Mouse (Mus musculus): Measurements from ENCODE around the gene Lyrm2. TPM values are rescaled to one million over a fixed set of nuclear protein-coding genes. Genes with fewer than 3 reads are reported as not detected.

Gene Lyrm2
- 10 to 100 TPM; 42.5 to 44.3 TPM for total RNA-seq (2021)

DNA sequence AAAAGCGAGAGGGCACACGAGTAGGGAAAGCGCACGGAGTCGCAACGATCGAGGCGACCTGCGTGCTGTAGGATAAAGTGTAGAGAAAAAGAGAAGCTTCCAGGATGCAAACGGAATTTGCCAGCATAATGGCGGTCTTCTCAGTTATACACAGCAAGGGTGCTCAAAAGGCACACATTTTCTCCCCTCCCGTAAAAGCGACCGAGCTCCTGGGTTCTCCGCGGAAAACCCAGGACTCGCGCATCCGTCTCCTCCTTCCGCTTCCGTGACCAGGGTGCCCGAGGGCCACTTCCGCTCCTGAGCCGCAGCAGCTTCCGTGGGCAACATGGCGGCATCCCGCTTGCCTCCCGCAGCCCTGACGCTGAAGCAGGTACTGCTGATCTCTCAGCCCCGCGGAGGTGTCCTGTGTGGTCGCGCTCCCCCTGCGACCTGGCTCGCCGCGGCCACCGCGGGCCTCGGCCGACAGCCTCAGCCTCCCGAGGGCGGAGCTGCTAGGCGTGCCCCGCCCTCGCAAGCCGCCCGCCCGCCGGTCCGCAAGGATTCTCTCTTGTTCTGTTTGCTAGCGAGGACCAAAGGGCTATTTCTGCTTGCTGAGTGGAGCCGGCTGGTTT lies at the start of gene Lyrm2:
TSS of gene Lyrm2 (plus strand) at position 288 of the 611 bp plus-strand sequence.
- DNase-seq (ENCODE audit: extremely low spot score in 1 of 2, low spot score in 2 of 2), result peak; percentile 72 to 85
- intact Hi-C loops (cut with DNase I), result loop anchor here (2.0 kb wide), 1 partner anchor 151 kb away; the partner anchor contains the start of gene Ankrd6

DNA sequence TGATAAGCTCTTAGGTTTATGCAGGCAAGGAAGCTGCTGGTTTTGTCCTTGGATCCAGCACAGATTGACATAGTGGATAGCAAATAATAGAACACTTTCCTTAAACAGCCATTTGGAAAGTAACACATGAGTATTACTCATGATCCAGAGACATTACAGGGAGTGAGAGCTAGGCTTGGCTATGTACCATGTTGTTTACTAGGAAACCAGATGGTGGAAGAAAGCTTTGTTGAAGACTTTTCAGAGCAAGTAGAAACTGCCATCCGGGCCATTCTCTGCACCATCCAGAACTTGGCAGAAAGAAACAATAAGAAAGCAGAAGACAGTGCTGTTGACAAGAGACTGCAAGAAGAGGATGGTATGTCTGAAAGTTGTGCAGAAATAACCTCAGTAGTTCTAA lies 49.3 kb upstream of the Lyrm2 start:
- peak in 1 of 2 experiments; percentile 16 for DNase-seq (ENCODE audit: extremely low spot score in 1 of 2, low spot score in 2 of 2)
- intact Hi-C loops (cut with DNase I), result no loop called here

DNA sequence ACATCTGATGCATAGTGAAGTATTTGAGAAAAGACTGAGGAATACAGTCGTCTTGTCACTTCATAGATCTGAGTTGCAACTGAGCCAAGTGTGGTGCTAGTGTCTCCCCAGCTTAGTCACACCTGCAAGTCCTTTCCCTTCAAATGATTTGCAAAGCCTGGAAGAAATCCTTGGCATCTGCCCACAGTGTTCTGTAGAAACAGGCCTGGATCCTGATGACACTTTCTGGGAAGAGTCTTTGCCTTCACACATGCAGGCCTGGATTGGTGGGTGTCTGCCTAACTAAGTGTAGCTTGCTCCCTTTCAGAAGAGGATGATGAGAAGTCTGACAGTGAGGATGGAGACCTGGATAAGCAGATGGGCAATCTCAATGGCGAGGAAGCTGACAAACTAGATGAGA lies 42.6 kb upstream of the Lyrm2 start:
- intact Hi-C loops (cut with DNase I), result loop anchor here (5.0 kb wide), 1 partner anchor 40 kb away; no protein-coding TSS in a partner anchor
- peak in 1 of 2 experiments; percentile 34 for DNase-seq (ENCODE audit: extremely low spot score in 1 of 2, low spot score in 2 of 2)

DNA sequence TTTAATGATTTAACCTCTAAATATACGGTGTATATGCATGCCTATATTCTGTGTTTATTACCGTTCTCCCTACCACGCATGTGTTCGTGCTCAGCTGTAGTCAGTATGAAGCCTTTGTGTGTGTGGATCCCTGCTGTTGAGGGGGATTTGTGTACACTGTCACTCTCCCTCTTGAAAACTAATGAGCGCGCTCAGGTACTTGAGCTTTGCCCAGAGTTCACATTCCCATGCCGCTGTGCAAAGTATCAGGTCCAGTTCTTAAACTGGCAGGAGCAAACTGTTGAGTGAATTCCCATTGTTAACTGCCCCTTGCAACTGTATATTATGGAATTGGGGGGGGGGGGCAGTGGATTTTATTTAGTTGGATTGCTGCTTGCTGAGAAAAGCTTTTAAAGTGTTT lies 32.6 kb upstream of the Lyrm2 start:
- intact Hi-C loops (cut with DNase I), result loop anchor here (10.0 kb wide), 1 partner anchor 187 kb away; the partner anchor contains the start of gene Ankrd6

DNA sequence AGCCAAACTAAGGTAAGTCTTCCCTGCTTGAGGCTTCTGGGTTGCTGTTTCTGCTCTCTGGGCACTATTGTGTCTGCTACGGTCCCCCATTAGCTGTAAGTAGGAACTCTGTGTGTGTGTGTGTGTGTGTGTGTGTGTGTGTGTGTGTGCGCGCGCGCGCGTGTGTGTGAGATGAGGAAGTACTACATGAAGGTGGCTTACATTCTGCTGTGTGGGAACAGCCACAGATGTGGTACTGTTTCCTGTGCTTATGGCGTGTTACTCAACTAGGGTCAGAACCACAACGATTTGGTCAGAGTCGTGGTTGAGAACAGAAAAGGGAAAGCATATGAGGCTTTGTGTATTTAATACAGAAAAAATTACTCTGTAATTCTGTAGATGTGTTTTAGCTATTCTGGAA lies 32.0 kb upstream of the Lyrm2 start:
- no peak for DNase-seq (ENCODE audit: extremely low spot score in 1 of 2, low spot score in 2 of 2)
- intact Hi-C loops (cut with DNase I), result loop anchor here (10.0 kb wide), 1 partner anchor 187 kb away; the partner anchor contains the start of gene Ankrd6

More for the DNA sequence above, 32.6 kb upstream of the Lyrm2 start:
- no peak for DNase-seq (ENCODE audit: extremely low spot score in 1 of 2, low spot score in 2 of 2)

DNA sequence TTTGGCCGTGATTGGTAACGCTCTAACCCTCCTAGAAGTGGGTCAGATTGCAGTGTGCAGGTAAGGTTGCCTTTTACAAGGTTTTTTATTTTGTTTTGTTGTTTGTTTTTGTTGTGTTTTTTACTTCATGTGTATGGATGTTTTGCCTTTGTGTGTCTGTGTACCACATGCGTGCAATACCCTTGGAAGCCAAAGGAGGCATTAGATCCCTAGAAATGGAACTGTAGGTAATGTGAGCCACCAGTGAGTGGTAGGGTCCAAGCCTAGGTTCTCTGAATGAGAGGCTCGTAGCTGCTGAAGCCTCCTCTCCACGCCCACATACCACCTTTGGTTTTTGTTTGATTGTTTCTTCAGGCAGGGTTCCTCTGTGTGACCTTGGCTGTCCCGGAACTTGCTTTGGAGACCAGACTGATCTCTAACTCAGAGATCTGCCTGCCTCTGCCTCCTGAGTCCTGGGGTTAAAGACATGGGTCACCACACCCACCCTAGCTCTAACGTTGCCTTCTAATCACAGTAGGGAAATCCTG lies 29.7 kb upstream of the Lyrm2 start:
- no peak for DNase-seq (ENCODE audit: extremely low spot score in 1 of 2, low spot score in 2 of 2)
- intact Hi-C loops (cut with DNase I), result loop anchor here (10.0 kb wide), 1 partner anchor 344 kb away; no protein-coding TSS in a partner anchor

DNA sequence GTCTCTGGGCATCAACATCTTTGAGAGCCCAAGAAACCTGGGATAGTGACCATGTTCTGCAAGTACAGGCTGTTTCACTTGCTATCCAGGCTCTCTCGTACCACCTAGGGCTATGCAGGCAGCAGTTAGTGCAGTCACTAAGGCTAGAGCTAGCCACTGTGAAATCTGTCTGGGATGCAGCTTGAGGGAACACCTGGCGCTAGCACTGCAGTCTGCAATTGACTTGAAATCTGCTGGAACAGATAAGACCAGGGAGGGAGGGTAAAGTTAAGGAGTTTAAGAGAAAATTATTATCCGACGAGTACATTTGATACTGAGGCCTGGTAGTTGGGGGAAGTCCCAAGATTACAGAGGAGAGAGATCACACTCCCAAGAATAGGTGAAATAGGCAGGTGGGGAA lies 20.1 kb upstream of the Lyrm2 start:
- DNase-seq (ENCODE audit: extremely low spot score in 1 of 2, low spot score in 2 of 2), result no peak
- intact Hi-C loops (cut with DNase I), result loop anchor here (10.0 kb wide), 1 partner anchor 335 kb away; no protein-coding TSS in a partner anchor

DNA sequence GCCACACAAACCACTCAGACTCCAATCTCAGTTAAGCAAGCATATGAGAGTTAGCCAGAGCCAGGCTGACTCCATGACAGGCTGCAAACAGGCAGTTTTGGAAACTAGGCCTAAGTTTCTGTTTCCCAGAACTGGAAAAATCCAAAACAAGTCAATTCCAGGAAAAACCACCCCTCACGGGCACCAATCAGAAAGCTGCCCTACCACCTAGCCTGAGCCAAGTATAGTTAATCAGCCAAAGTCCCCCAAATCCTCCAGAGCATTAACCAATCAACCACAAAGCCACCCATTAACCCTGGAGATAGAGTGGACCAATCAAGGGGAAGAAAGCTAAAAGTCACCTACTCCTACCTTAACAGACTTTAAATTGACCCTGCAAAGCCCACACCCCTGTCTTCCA lies 12.9 kb upstream of the Lyrm2 start:
- DNase-seq (ENCODE audit: extremely low spot score in 1 of 2, low spot score in 2 of 2), result no peak
- intact Hi-C loops (cut with DNase I), result no loop called here

DNA sequence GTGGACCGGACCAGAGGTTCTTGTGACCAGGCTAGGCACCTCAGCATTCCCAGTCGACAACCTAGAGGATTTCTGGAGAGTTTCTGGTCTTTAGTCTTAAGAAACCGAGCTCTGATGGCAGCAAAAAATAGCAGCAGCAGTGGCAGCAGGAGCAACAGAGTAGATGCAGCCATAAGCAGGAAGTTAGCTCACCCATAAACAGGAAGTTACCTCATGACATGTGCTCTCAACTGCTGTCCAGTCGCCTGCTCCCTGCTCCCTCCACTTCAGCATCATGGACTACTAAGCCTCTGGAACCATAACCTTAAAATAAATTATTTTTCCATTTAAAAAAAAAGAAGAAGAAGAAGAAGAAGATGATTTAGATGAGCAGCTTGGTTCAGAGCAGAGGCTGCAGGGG lies 11.0 kb upstream of the Lyrm2 start:
- DNase-seq (ENCODE audit: extremely low spot score in 1 of 2, low spot score in 2 of 2), result no peak
- intact Hi-C loops (cut with DNase I), result no loop called here

DNA sequence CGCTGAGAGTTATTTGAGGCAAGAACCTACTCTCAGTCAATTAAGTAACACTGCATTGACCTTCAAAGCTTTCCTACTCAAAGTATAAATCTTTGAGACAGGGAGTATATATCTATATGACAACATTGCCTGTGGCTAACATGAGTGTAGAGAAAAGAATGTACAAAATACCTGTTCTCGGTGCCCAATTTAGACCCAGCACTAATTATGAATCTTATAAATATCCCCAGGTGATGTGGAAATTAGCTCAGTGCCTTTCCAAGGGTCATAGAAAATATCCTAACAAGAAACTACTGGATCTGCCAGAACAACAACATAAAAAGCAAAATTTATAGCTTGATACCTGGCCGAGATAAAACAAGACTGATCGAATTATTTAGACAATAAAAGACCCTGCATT lies 1.1 kb upstream of the Lyrm2 start:
- DNase-seq (ENCODE audit: extremely low spot score in 1 of 2, low spot score in 2 of 2), result no peak
- intact Hi-C loops (cut with DNase I), result no loop called here

DNA sequence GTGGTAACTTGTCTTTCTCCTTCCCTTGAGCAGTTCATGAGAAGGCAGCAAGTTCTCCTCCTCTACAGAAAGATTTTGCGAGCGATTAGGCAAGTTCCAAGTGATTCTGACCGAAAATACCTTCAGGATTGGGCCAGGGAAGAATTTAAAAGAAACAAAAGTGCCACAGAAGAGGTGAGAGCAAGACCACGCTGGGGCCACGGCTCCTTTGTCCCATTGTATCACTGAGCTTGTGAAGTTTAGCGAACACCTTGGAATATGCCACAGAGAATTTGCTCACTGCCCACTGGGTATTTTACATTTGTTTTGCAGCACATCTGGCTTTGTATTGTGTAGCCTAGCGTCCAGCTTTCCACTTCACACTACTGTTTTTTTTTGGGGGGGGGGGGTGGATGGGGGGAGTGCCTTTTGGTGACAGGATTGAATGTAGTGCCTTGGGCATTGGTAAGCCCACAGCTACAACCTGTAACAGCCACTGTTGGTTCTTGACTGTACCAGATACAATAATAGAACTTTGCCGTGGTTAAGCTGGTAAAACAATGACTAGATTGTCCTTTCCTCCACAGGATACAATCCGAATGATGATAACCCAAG lies 621 bp downstream of the Lyrm2 start:
- DNase-seq (ENCODE audit: extremely low spot score in 1 of 2, low spot score in 2 of 2), result no peak
- intact Hi-C loops (cut with DNase I), result loop anchor here (2.0 kb wide), 1 partner anchor 150 kb away; the partner anchor contains the start of gene Ankrd6

DNA sequence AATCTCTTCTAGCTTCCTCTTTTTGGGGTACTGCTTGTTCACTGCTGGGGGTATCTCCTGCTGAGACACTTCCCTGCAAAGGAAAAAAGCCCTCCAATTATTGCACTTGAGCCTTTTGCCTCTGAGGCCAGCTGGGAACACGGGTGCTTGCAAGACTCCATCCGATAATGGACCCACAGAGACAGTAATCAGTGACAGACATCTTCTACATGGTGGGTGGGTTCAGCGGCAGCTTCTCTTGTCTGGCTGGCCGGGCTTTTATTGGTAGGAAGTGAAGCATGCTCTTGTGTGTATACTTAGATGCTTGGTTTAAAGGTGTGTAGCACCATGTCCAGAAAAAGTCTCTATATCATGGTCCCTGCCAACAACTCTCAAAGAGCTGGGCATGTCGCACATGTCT lies 17.4 kb downstream of the Lyrm2 start:
- intact Hi-C loops (cut with DNase I), result no loop called here
- DNase-seq (ENCODE audit: extremely low spot score in 1 of 2, low spot score in 2 of 2), result no peak

DNA sequence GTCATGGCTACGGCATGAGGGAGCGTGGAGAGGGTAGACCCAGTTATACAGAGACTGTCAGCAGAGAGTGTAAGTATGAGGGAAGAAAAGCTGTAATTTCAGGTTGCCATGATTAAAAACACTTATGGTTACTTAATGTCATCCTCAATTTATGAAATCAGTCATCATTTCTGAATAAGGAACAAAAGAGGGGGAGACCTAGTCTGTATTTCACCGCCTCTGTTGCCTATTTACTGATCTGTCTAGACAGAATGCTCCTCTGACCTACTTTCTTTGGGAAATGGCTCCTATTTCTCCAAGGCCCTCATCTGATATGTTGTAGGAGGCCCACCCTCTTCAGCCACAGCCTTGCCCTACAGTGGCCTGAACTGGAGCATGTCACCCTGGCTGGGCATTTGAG lies 20.6 kb downstream of the Lyrm2 start:
- intact Hi-C loops (cut with DNase I), result no loop called here
- DNase-seq (ENCODE audit: extremely low spot score in 1 of 2, low spot score in 2 of 2), result no peak

DNA sequence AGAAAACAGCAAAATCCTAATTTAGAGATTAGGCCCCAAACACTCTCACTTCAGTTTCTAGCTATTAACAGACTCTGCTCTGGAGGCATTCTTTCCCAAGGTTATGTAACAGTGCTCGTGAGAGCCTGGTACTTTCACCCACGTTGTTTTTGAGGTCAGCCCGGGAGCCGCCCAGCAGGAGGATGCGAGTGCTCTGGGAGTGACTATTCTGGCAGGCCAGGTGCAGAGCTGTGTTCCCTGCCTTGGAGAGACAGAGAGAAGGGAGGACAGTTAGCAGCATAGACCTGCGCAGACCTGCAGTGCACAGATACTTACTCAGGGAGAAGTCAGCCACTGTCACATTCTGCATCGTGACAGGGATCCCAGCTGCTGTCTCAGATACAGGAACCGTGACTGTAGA lies 24.2 kb downstream of the Lyrm2 start:
- intact Hi-C loops (cut with DNase I), result no loop called here
- no peak for DNase-seq (ENCODE audit: extremely low spot score in 1 of 2, low spot score in 2 of 2)

DNA sequence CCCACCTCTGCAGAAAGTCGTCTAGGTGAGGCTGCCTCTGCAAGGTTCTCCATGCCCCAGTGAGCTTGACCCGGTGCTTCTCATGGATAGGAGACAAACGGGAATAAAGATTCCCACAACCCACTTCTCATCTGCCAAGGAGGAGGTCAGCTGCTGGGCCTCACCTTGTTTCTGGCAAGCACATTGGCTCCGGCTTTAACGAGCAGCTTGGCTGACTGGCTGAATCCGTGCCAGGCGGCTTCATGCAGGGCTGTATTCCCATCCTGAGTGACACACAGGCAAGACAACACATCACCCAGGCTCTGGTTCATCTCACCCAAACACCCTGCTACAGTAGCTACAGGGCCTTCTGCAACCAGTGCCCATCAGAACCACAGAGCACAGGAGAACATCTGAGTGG lies 26.9 kb downstream of the Lyrm2 start:
- intact Hi-C loops (cut with DNase I), result no loop called here
- peak; percentile 10 to 60 for DNase-seq (ENCODE audit: extremely low spot score in 1 of 2, low spot score in 2 of 2)

DNA sequence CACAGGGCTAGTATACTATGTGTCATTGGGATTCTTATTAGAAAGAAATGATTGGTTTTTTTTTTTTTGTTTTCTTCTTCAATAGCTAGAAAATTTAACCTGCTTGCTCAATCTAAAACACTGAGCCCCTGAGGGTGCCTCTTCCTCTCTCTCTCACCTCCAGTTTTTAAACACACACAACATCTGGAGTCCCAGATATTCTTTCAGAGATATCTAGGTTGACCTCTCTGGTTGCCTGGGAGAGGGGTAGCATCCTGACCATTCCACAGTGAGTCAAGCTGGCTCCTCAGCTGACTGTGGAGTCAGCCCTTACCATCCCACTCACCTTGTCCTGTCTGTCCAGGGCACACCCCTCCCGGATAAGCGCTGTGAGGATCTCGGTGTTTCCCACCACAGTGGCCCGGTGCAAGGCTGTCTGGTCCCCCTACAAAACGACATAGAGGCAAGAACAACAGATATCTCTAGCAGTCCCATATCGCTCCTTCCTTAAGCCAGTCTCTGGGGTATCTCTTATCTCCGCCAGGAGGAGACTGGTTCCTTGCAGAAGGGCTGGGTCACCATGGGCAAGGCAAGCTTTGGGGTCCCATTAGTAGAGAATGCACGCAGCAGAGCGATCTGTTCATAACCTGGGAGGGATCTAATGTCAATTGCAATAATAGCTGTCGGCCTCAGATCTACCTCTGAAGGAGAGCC lies 28.5 kb downstream of the Lyrm2 start:
- DNase-seq (ENCODE audit: extremely low spot score in 1 of 2, low spot score in 2 of 2), result no peak
- intact Hi-C loops (cut with DNase I), result no loop called here

DNA sequence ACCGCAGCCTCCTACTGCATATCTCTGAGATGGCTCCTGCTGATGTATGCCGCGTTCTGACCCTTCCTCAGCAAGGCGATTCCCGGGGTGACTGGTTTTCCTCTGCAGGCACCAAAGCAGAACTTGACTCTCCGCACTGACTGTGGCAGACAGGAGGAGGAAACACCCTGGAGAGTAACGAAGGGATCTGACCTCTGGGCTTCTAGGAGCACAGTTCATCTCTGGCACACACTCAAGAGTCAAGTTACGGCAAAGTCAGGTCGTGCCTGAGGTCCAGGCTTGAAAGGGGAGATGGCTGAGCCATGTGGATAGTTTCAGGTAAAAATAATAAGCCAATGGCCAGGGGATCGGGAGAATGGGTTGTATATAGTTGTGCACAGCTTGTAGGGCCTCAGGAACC lies 29.3 kb downstream of the Lyrm2 start:
- intact Hi-C loops (cut with DNase I), result no loop called here
- no peak for DNase-seq (ENCODE audit: extremely low spot score in 1 of 2, low spot score in 2 of 2)

DNA sequence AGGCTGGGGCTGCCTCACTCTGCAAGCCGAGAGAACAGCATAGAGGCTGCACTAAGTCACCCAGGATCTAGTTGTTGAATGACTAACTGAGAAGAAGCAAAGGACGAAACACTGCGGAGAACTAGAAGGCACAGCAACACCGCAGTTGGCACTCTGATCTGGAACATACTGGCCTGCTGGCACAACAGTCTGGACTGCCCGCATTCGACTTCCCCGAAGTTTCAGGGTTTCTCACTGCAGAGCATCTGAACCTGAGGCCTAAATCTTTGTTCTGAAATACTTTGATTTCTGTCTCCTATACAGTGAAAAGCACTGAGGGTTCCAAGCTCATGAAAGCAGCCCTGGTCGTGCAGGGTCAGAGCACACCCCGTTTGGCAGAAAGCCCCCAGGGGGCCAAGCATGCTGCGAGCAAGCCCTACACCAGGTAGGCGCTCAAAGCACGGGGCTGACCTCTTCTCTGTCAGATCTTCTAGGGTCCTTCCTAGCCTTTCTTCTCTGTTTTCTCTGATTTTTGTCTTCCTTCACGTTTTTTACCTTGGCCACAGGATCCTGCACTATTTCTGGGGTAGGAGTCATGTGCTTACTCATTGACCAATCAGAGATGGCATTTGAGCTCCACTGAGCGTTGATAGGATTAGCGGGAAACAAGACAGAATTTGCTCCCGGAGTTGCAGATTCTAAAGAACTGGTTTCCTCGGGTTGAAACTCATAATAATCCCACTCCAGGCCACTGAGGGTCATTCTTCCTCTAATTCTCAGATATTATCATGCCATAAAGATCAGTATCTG lies 33.6 kb downstream of the Lyrm2 start:
- intact Hi-C loops (cut with DNase I), result no loop called here
- no peak for DNase-seq (ENCODE audit: extremely low spot score in 1 of 2, low spot score in 2 of 2)

DNA sequence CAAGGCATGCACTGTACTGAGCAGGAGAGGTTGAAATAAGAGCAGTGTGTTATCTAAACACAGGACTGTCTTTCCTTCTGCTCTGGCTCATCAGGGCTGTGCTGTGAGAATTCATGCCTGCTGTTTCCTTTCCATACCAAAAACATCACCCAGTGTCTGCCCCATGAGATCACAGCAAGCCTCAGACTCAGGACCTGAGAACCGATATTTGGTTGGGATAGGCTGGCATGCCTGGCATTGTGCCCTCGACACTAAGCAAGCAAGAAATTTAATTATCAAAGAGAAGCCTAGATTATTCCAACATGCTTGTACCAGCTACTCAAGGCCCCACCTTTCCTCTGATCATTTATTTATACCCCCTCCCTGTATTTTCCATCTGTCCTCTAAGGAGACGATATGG lies 34.5 kb downstream of the Lyrm2 start:
- no peak for DNase-seq (ENCODE audit: extremely low spot score in 1 of 2, low spot score in 2 of 2)
- intact Hi-C loops (cut with DNase I), result no loop called here

All from left cerebral cortex, postnatal 10 days (tissue).